Mouse (Mus musculus) megakaryocyte, embryonic 14.5 days (primary cell): Measurements from ENCODE around the gene Rab31.

Experiments
- FLI1 ChIP-seq: IDR thresholded peaks from 2 replicates; pipeline ENCODE4 v1.6.1; 2012; ENCODE audit warnings: low read length, inconsistent platforms, mixed read lengths
- GATA1 ChIP-seq: IDR thresholded peaks from 3 replicates; pipeline ENCODE4 v1.6.1; 2012; ENCODE audit warnings: mixed read lengths, low read length, inconsistent platforms, borderline replicate concordance

DNA sequence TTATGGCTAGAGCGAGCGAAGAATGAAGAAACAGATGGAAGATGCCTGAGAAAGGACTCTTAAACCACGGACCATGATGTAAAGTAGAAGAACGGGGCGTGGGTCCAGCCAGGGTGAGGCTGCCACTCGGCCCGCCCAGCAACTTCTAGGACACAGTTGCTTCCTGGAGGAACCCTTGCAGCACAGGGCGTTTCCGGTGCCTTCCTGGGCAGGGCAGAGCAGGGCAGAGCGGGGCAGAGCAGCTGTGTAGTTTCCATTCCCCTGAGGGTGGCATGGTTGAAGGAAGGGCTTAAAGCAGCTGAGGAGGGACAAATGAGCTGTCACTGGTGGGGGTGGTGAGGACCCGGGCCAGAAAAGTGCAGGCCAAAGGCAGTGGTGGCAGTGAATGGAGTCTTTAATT is 48.3 kb downstream of the Rab31 start:
- TF ChIP-seq GATA1 = no peak
- TF ChIP-seq FLI1 = no peak
